Mouse (Mus musculus): ENCODE measurements around the gene Tnfrsf18. TPM values are rescaled to one million over a fixed set of nuclear protein-coding genes. Genes with fewer than 3 reads are reported as not detected.

The Tnfrsf18 gene
- polyA plus RNA-seq (2014; fragmentation: Illumina TruSeq; extraction: RNeasy Lipid Tissue Mini Kit (QIAGEN cat#74804); ENCODE audit: low read depth, low replicate concordance): not detected

GRCm38 (mm10) chr4:156026013-156026412, at the start of gene Tnfrsf18:
TSS of gene Tnfrsf18 (plus strand) at chr4:156026164.

GRCm38 (mm10) chr4:155992241-155992905, 33.6 kb upstream of the Tnfrsf18 start, which contains the start of the genes B3galt6 and Sdf4:
TSS of gene B3galt6 (minus strand) at chr4:155992649.
TSS of gene Sdf4 (plus strand) at chr4:155992872.

GRCm38 (mm10) chr4:156013637-156014036, 12.3 kb upstream of the Tnfrsf18 start, which contains the start of gene Tnfrsf4:
TSS of gene Tnfrsf4 (plus strand) at chr4:156013843.

GRCm38 (mm10) chr4:156059261-156059660, 33.3 kb downstream of the Tnfrsf18 start, which contains the start of gene Ttll10:
TSS of gene Ttll10 (minus strand) at chr4:156059414.

Other genes with a start within 250 kb of the Tnfrsf18 start
- 1.9 TPM for gene Tmem88b, start 240.3 kb upstream of the Tnfrsf18 start, polyA plus RNA-seq (2014; fragmentation: Illumina TruSeq; extraction: RNeasy Lipid Tissue Mini Kit (QIAGEN cat#74804); ENCODE audit: low read depth, low replicate concordance)
- gene Ankrd65, start 235.7 kb upstream of the Tnfrsf18 start, polyA plus RNA-seq (2014; fragmentation: Illumina TruSeq; extraction: RNeasy Lipid Tissue Mini Kit (QIAGEN cat#74804); ENCODE audit: low read depth, low replicate concordance): not detected
- 46.8 TPM for gene Mrpl20, start 223.3 kb upstream of the Tnfrsf18 start, polyA plus RNA-seq (2014; fragmentation: Illumina TruSeq; extraction: RNeasy Lipid Tissue Mini Kit (QIAGEN cat#74804); ENCODE audit: low read depth, low replicate concordance)
- gene Ccnl2, start 213.7 kb upstream of the Tnfrsf18 start, polyA plus RNA-seq (2014; fragmentation: Illumina TruSeq; extraction: RNeasy Lipid Tissue Mini Kit (QIAGEN cat#74804); ENCODE audit: low read depth, low replicate concordance): 60.9 TPM
- gene Aurkaip1, start 194.9 kb upstream of the Tnfrsf18 start, polyA plus RNA-seq (2014; fragmentation: Illumina TruSeq; extraction: RNeasy Lipid Tissue Mini Kit (QIAGEN cat#74804); ENCODE audit: low read depth, low replicate concordance): 7.5 TPM
- 11.4 TPM for gene Mxra8, start 186.5 kb upstream of the Tnfrsf18 start, polyA plus RNA-seq (2014; fragmentation: Illumina TruSeq; extraction: RNeasy Lipid Tissue Mini Kit (QIAGEN cat#74804); ENCODE audit: low read depth, low replicate concordance)
- 3.9 TPM for gene Dvl1, start 178.8 kb upstream of the Tnfrsf18 start, polyA plus RNA-seq (2014; fragmentation: Illumina TruSeq; extraction: RNeasy Lipid Tissue Mini Kit (QIAGEN cat#74804); ENCODE audit: low read depth, low replicate concordance)
- not detected for gene Tas1r3, start 162.8 kb upstream of the Tnfrsf18 start, polyA plus RNA-seq (2014; fragmentation: Illumina TruSeq; extraction: RNeasy Lipid Tissue Mini Kit (QIAGEN cat#74804); ENCODE audit: low read depth, low replicate concordance)
- 5.9 TPM for gene Cptp, start 156.7 kb upstream of the Tnfrsf18 start, polyA plus RNA-seq (2014; fragmentation: Illumina TruSeq; extraction: RNeasy Lipid Tissue Mini Kit (QIAGEN cat#74804); ENCODE audit: low read depth, low replicate concordance)
- gene Ints11, start 156.6 kb upstream of the Tnfrsf18 start, polyA plus RNA-seq (2014; fragmentation: Illumina TruSeq; extraction: RNeasy Lipid Tissue Mini Kit (QIAGEN cat#74804); ENCODE audit: low read depth, low replicate concordance): 2.7 TPM
- 2.5 TPM for gene Pusl1, start 134.4 kb upstream of the Tnfrsf18 start, polyA plus RNA-seq (2014; fragmentation: Illumina TruSeq; extraction: RNeasy Lipid Tissue Mini Kit (QIAGEN cat#74804); ENCODE audit: low read depth, low replicate concordance)
- 0.08 TPM for gene Acap3, start 134.3 kb upstream of the Tnfrsf18 start, polyA plus RNA-seq (2014; fragmentation: Illumina TruSeq; extraction: RNeasy Lipid Tissue Mini Kit (QIAGEN cat#74804); ENCODE audit: low read depth, low replicate concordance)
- 41.7 TPM for gene Ube2j2, start 82.3 kb upstream of the Tnfrsf18 start, polyA plus RNA-seq (2014; fragmentation: Illumina TruSeq; extraction: RNeasy Lipid Tissue Mini Kit (QIAGEN cat#74804); ENCODE audit: low read depth, low replicate concordance)
- not detected for gene C1qtnf12, start 63.8 kb upstream of the Tnfrsf18 start, polyA plus RNA-seq (2014; fragmentation: Illumina TruSeq; extraction: RNeasy Lipid Tissue Mini Kit (QIAGEN cat#74804); ENCODE audit: low read depth, low replicate concordance)
- gene B3galt6, start 33.5 kb upstream of the Tnfrsf18 start, polyA plus RNA-seq (2014; fragmentation: Illumina TruSeq; extraction: RNeasy Lipid Tissue Mini Kit (QIAGEN cat#74804); ENCODE audit: low read depth, low replicate concordance): 1.3 TPM
- gene Sdf4, start 33.3 kb upstream of the Tnfrsf18 start, polyA plus RNA-seq (2014; fragmentation: Illumina TruSeq; extraction: RNeasy Lipid Tissue Mini Kit (QIAGEN cat#74804); ENCODE audit: low read depth, low replicate concordance): 98.4 TPM
- not detected for gene Tnfrsf4, start 12.3 kb upstream of the Tnfrsf18 start, polyA plus RNA-seq (2014; fragmentation: Illumina TruSeq; extraction: RNeasy Lipid Tissue Mini Kit (QIAGEN cat#74804); ENCODE audit: low read depth, low replicate concordance)
- gene Ttll10, start 33.2 kb downstream of the Tnfrsf18 start, polyA plus RNA-seq (2014; fragmentation: Illumina TruSeq; extraction: RNeasy Lipid Tissue Mini Kit (QIAGEN cat#74804); ENCODE audit: low read depth, low replicate concordance): not detected
- gene 9430015G10Rik, start 83.8 kb downstream of the Tnfrsf18 start, polyA plus RNA-seq (2014; fragmentation: Illumina TruSeq; extraction: RNeasy Lipid Tissue Mini Kit (QIAGEN cat#74804); ENCODE audit: low read depth, low replicate concordance): 1.2 TPM
- not detected for gene Rnf223, start 104.3 kb downstream of the Tnfrsf18 start, polyA plus RNA-seq (2014; fragmentation: Illumina TruSeq; extraction: RNeasy Lipid Tissue Mini Kit (QIAGEN cat#74804); ENCODE audit: low read depth, low replicate concordance)
- gene Agrn, start 171.3 kb downstream of the Tnfrsf18 start, polyA plus RNA-seq (2014; fragmentation: Illumina TruSeq; extraction: RNeasy Lipid Tissue Mini Kit (QIAGEN cat#74804); ENCODE audit: low read depth, low replicate concordance): 6.9 TPM
- gene Isg15, start 174.7 kb downstream of the Tnfrsf18 start, polyA plus RNA-seq (2014; fragmentation: Illumina TruSeq; extraction: RNeasy Lipid Tissue Mini Kit (QIAGEN cat#74804); ENCODE audit: low read depth, low replicate concordance): 1.6 TPM
- 1.0 TPM for gene AW011738, start 177.1 kb downstream of the Tnfrsf18 start, polyA plus RNA-seq (2014; fragmentation: Illumina TruSeq; extraction: RNeasy Lipid Tissue Mini Kit (QIAGEN cat#74804); ENCODE audit: low read depth, low replicate concordance)
- not detected for gene Perm1, start 189.7 kb downstream of the Tnfrsf18 start, polyA plus RNA-seq (2014; fragmentation: Illumina TruSeq; extraction: RNeasy Lipid Tissue Mini Kit (QIAGEN cat#74804); ENCODE audit: low read depth, low replicate concordance)
- gene Plekhn1, start 208.7 kb downstream of the Tnfrsf18 start, polyA plus RNA-seq (2014; fragmentation: Illumina TruSeq; extraction: RNeasy Lipid Tissue Mini Kit (QIAGEN cat#74804); ENCODE audit: low read depth, low replicate concordance): 0.90 TPM
- 4.3 TPM for gene Noc2l, start 209.8 kb downstream of the Tnfrsf18 start, polyA plus RNA-seq (2014; fragmentation: Illumina TruSeq; extraction: RNeasy Lipid Tissue Mini Kit (QIAGEN cat#74804); ENCODE audit: low read depth, low replicate concordance)
- gene Samd11, start 229.5 kb downstream of the Tnfrsf18 start, polyA plus RNA-seq (2014; fragmentation: Illumina TruSeq; extraction: RNeasy Lipid Tissue Mini Kit (QIAGEN cat#74804); ENCODE audit: low read depth, low replicate concordance): not detected

Data from liver, adult 10 weeks (tissue).